Mouse (Mus musculus): ENCODE data around the gene Scn8a.

- TF ChIP-seq CTCF (IDR thresholded peaks at IDR 0.05; ENCODE audit: low read depth) (no peak), EP300 (IDR thresholded peaks at IDR 0.05; ENCODE audit: low read depth) (no peak)
Observed at GRCm38 (mm10) chr15:100908817-100909216, 39.2 kb downstream of the Scn8a start.
